Mouse (Mus musculus) erythroblast, embryonic 14.5 days (primary cell): ENCODE measurements around the gene Tnf.

ENCODE experiments used
- GATA1 ChIP-seq: IDR thresholded peaks from 2 replicates; pipeline ENCODE4 v1.6.1; 2012; ENCODE audit warnings: low read length, inconsistent platforms, mixed read lengths
- TAL1 ChIP-seq: IDR thresholded peaks from 3 replicates; pipeline ENCODE4 v1.6.1; 2012; ENCODE audit warnings: low read length, inconsistent platforms, mixed read lengths

DNA sequence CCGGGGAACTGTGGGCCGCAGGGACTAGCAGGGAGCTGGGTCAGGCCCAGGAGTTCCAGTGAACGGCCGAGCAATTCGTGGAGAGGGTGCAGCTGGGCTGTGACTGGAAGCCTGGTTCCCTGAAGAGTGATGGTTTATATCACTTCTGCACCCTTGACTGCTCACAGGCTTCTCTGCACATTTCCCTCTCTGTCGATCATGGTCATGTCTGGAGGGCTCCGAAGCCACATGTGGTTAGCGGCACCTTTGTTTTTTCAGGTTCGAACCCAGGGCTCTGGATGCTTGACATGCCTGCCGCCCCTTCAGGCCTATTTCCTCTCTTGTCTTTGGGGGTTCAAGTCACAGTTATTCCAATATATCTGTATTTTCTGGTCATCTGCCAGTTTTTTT, 3.6 kb upstream of the Tnf start:
- no peak for TF ChIP-seq GATA1
- no peak for TF ChIP-seq TAL1
